Mouse (Mus musculus) hindbrain, embryonic 11.5 days (tissue): ENCODE data around the gene Sept9. TPM values are rescaled to one million over a fixed set of nuclear protein-coding genes. Genes with fewer than 3 reads are reported as not detected.

Experiments
- ATAC-seq: fragments of 200-750 bp; cut with Nextera tagmentation; 2 replicates; pipeline ENCODE4 v1.8.0; 2017; ENCODE audit warnings: mild to moderate bottlenecking, moderate TSS enrichment, moderate library complexity; ENCODE audit not compliant: low FRiP score
- DNase-seq: peaks from one replicate; pipeline ENCODE4 v3.0.0-alpha.2; 2015; ENCODE audit warnings: low spot score
- H3K27ac ChIP-seq: fragments of 300-500 bp; sonication (generic); 2 replicates; pipeline ENCODE4 v1.5.1; 2014; ENCODE audit warnings: mild to moderate bottlenecking, low read depth, low read length
- H3K27me3 ChIP-seq: fragments of 300-500 bp; sonication (generic); 2 replicates; pipeline ENCODE4 v1.6.1; 2014; ENCODE audit warnings: mild to moderate bottlenecking, low read length, moderate library complexity, mixed read lengths; ENCODE audit not compliant: control insufficient read depth, insufficient read depth
- H3K36me3 ChIP-seq: fragments of 300-500 bp; sonication (generic); 2 replicates; pipeline ENCODE4 v1.6.1; 2014; ENCODE audit warnings: mild to moderate bottlenecking, low read length, moderate library complexity, mixed read lengths; ENCODE audit not compliant: control insufficient read depth, insufficient read depth
- H3K4me1 ChIP-seq: fragments of 300-500 bp; sonication (generic); replicated peaks from 2 replicates; pipeline ENCODE4 v1.6.1; 2014; ENCODE audit warnings: low read length, mixed read lengths; ENCODE audit not compliant: control insufficient read depth, insufficient read depth
- H3K4me2 ChIP-seq: fragments of 300-500 bp; sonication (generic); replicated peaks from 2 replicates; pipeline ENCODE4 v1.6.1; 2014; ENCODE audit warnings: mild to moderate bottlenecking, low read depth, low read length
- H3K4me3 ChIP-seq: fragments of 300-500 bp; sonication (generic); 2 replicates; pipeline ENCODE4 v1.5.1; 2014; ENCODE audit warnings: low read depth, low read length
- H3K9ac ChIP-seq: fragments of 300-500 bp; sonication (generic); 2 replicates; pipeline ENCODE4 v1.6.1; 2014; ENCODE audit warnings: low read depth, low read length
- H3K9me3 ChIP-seq: fragments of 300-500 bp; sonication (generic); 2 replicates; pipeline ENCODE4 v1.6.1; 2016; ENCODE audit warnings: low read length; ENCODE audit not compliant: control insufficient read depth
- whole genome bisulfite sequencing: fragments of 180-500 bp; shearing (Covaris S2); extraction: QIAGEN DNeasy Blood & Tissue Kit; methylation state at CpG from one replicate; pipeline ENCODE4 v1.1.7; 2014; 5-methylcytosine and 5-hydroxymethylcytosine counted together
- polyA plus RNA-seq: library from polyadenylated mRNA; unstranded; fragments of >200 nt; fragmentation: Nextera tagmentation; extraction: Ambion mirVana; gene quantifications from 2 replicates; pipeline ENCODE4 v1.2.1, GENCODE M21; 2014

The Sept9 gene
- polyA plus RNA-seq, 1 experiment from 2014 or later: 126 TPM

GRCm38 (mm10) chr11:117169801-117170565 is 29.5 kb upstream of the Sept9 start:
- no peak overlapping the region for H3K9ac ChIP-seq
- H3K4me3 ChIP-seq: no peak overlapping the region
- H3K9me3 ChIP-seq: no peaks in the 10 kb centered on the region

DNA sequence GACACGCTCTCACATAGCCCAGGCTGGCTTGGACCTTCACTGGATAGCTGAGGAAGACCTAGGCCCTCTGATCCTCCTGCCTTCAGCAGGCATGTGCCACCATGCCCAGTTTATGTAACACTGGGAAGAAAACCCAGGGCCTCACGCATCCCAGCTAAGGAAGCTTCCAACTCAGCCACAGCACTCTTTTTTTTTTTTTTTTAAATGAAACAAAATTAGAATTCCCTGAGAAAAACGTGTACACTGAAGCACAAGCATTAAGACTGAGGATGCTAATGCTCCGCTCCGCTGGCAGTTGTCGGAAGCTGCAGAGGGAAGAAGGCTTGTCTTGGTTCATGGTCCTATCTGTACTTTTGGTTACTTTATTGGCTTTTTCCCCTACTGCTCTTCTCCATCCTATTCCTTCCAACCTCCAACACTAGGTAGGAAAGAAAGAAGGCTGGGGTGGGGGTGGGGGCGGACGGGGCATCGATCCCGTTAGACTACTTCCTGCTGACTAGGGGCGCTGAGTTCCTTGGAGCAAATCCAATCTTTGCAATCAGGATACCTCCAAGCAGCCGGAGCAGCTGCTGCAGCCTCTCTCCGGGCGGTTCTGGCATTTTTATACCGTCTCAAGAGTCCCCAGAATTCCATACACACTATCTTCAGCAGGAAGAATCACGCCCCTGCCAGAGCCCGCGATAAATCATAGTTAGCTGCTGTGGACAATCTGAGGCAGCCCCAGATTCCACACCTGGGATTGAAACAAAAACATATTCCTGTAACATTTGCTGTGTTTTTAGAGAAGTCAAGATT is 25.2 kb upstream of the Sept9 start:
- H3K4me2 ChIP-seq: peak overlapping the region; percentile 19
- peak overlapping the region; percentile 23; the same call in 1 of the 2 replicates for H3K4me3 ChIP-seq
- H3K9ac ChIP-seq: no peak overlapping the region
- H3K4me1 ChIP-seq: no peaks in the 10 kb centered on the region
- DNase-seq (no peak), ATAC-seq (no peak)
- H3K27ac ChIP-seq: no peak overlapping the region
- no peaks in the 10 kb centered on the region for H3K9me3 ChIP-seq
- H3K36me3 ChIP-seq: no peaks in the 10 kb centered on the region
- H3K27me3 ChIP-seq: no peaks in the 10 kb centered on the region
- 57% methylated on average over 18 of the region's 18 CpGs for WGBS

More at GRCm38 (mm10) chr11:117169801-117170565, 29.5 kb upstream of the Sept9 start:
- DNase-seq: no peak
- Histone ChIP-seq H3K27me3 (no peaks in the 10 kb centered on the region), H3K27ac (no peak overlapping the region), H3K4me2 (no peak overlapping the region), H3K36me3 (no peaks in the 10 kb centered on the region), H3K4me1 (no peaks in the 10 kb centered on the region)
- ATAC-seq: no peak
- 92% methylated on average over 19 of the region's 19 CpGs for WGBS

DNA sequence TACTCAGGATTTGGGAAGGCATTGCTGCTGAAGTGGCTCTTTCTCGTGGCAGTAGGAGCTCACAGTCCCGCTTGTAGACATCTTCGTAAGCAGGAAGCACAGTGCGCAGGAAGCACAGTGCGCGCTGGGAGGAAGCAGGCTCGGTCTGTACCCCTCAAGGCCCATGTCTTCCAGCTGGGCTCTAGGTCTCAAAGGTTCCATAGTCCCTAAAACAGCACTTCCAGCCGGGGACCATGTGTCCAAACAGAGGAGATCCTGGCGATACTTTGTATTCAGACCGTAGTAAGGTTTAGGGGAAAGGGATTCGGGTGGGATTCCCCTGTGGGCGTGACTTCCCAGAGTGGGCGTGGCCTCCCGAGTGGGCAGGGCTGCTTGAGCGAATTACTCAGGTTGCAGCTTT is 24.5 kb upstream of the Sept9 start:
- H3K36me3 ChIP-seq: no peaks in the 10 kb centered on the region
- no peak for ATAC-seq
- 37% methylated on average over 15 of the region's 15 CpGs for WGBS
- no peaks in the 10 kb centered on the region for H3K4me1 ChIP-seq
- peak; percentile 30 for DNase-seq
- H3K9ac ChIP-seq: no peak overlapping the region
- no peaks in the 10 kb centered on the region for H3K27me3 ChIP-seq
- peak overlapping the region; percentile 19; the same call in 1 of the 2 replicates for H3K4me2 ChIP-seq
- H3K27ac ChIP-seq: no peak overlapping the region
- peak overlapping the region; percentile 23 for H3K4me3 ChIP-seq
- no peaks in the 10 kb centered on the region for H3K9me3 ChIP-seq

GRCm38 (mm10) chr11:117175472-117175871 is 24.0 kb upstream of the Sept9 start:
- no peak for DNase-seq
- no peak overlapping the region for H3K4me3 ChIP-seq
- H3K27ac ChIP-seq: no peak overlapping the region
- no peak overlapping the region for H3K9ac ChIP-seq
- H3K27me3 ChIP-seq: no peaks in the 10 kb centered on the region
- H3K4me2 ChIP-seq: no peak overlapping the region
- no peaks in the 10 kb centered on the region for H3K36me3 ChIP-seq
- ATAC-seq: no peak
- H3K9me3 ChIP-seq: no peaks in the 10 kb centered on the region
- no peaks in the 10 kb centered on the region for H3K4me1 ChIP-seq
- WGBS: 84% methylated on average over 12 of the region's 12 CpGs

- H3K27ac ChIP-seq: no peak overlapping the region
- no peaks in the 10 kb centered on the region for H3K9me3 ChIP-seq
- H3K4me3 ChIP-seq: no peak overlapping the region
- no peaks in the 10 kb centered on the region for H3K4me1 ChIP-seq
- no peak overlapping the region for H3K4me2 ChIP-seq
- H3K27me3 ChIP-seq: no peaks in the 10 kb centered on the region
- DNase-seq (peak; percentile 56), ATAC-seq (no peak; the same call in 1 of the 2 replicates)
- no peak overlapping the region for H3K9ac ChIP-seq
- 36% methylated on average over 5 of the region's 5 CpGs for WGBS
- no peaks in the 10 kb centered on the region for H3K36me3 ChIP-seq
Measured at GRCm38 (mm10) chr11:117176304-117176703, 23.2 kb upstream of the Sept9 start.

DNA sequence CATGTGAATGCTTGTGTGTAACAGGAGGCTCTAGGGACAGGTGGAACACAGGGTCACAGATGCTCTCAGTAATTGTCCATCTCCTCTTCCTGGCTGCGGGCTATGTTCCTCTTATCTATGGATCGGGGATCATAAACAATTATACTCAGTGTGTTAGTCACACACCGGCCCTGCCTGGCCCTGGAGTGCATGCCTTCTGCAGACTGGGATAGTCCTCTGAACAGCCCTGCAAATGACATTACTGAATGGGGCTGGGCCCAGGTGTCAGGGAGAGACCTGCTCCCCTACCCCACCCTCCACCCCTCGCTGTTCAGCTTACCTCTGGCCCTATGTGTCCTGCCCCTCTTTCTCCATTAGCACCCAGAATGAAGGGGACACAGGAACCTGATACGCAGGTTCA is 22.6 kb upstream of the Sept9 start:
- WGBS: 80% methylated on average over 5 of the region's 5 CpGs
- H3K4me2 ChIP-seq: no peak overlapping the region

GRCm38 (mm10) chr11:117177303-117177979 is 22.0 kb upstream of the Sept9 start:
- no peaks in the 10 kb centered on the region for H3K27me3 ChIP-seq
- 51% methylated on average over 10 of the region's 11 CpGs for WGBS
- ATAC-seq (peak; percentile 73; the same call in 1 of the 2 replicates), DNase-seq (peak; percentile 90)
- H3K36me3 ChIP-seq: no peaks in the 10 kb centered on the region
- no peak overlapping the region for H3K27ac ChIP-seq
- H3K9ac ChIP-seq: no peak overlapping the region
- no peaks in the 10 kb centered on the region for H3K4me1 ChIP-seq
- H3K9me3 ChIP-seq: no peaks in the 10 kb centered on the region
- no peak overlapping the region for H3K4me2 ChIP-seq
- no peak overlapping the region for H3K4me3 ChIP-seq

More for the DNA sequence above, 22.6 kb upstream of the Sept9 start:
- H3K4me3 ChIP-seq: no peak overlapping the region
- no peak overlapping the region for H3K9ac ChIP-seq
- no peaks in the 10 kb centered on the region for H3K27me3 ChIP-seq
- no peaks in the 10 kb centered on the region for H3K9me3 ChIP-seq
- no peak overlapping the region for H3K27ac ChIP-seq
- H3K36me3 ChIP-seq: no peaks in the 10 kb centered on the region
- no peaks in the 10 kb centered on the region for H3K4me1 ChIP-seq
- no peak for DNase-seq
- ATAC-seq: 0 out of 2 replicates have a peak, but pooled peaks have one; percentile 49

GRCm38 (mm10) chr11:117179902-117180301 is 19.6 kb upstream of the Sept9 start:
- 82% methylated on average over 5 of the region's 5 CpGs for WGBS
- DNase-seq (no peak), ATAC-seq (no peak)
- H3K36me3 ChIP-seq: no peaks in the 10 kb centered on the region
- H3K9me3 ChIP-seq: no peaks in the 10 kb centered on the region
- no peak overlapping the region for H3K4me2 ChIP-seq
- H3K27me3 ChIP-seq: no peaks in the 10 kb centered on the region
- no peak overlapping the region for H3K27ac ChIP-seq
- no peak overlapping the region for H3K9ac ChIP-seq
- no peak overlapping the region for H3K4me3 ChIP-seq
- H3K4me1 ChIP-seq: no peaks in the 10 kb centered on the region
